ENCODE assay signal across 9 mouse cellular contexts in the genomic region with DNA sequence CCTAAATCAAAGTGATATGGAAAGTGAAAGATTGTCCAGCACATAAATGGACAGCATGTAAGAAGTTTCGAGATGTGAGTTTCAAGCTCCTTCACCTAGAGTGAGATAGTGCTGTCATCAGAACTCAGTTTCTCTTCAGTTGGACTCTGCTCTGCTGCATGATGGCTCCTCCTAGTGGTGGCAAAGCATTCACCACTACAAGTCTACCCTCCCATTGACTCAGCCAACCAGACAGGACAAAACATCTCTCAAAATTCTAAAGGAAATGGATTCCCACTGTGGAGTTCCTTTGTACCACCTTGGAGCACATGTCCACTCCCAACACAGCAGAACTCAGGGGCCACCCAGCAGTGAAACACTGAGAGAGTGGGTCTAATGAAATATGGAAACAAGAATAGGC.
DNase-seq lines count a peak whose midpoint lies in the region; ATAC-seq and TF ChIP-seq lines count a peak whose summit lies in the region.
"Had no signal": no experiment of that assay in that cellular context is flagged by ENCODE, and none has a peak within 500 bp of the region (broad histone marks: within the 10 kb centered on the region; RNA-seq: fewer than 3 reads in every experiment).

No protein-coding gene starts in this region.

- no peaks in the 10 kb centered on the region for H3K4me1 ChIP-seq in heart, embryonic 10.5 days
- no peaks in the 10 kb centered on the region for H3K4me1 ChIP-seq in embryonic fibroblast, embryonic 13.5 days (ENCODE audit: control insufficient read depth, insufficient read depth, low read length)
- H3K4me1 ChIP-seq: limb, embryonic 12.5 days had no signal

- no peak overlapping the region for H3K27ac ChIP-seq in heart, embryonic 10.5 days
- H3K27ac ChIP-seq in embryonic fibroblast, embryonic 13.5 days (ENCODE audit: insufficient read depth, low read length), result no peak overlapping the region
- H3K27ac ChIP-seq: limb, embryonic 12.5 days had no signal

- H3K4me3 ChIP-seq in heart, embryonic 10.5 days, result no peak overlapping the region
- no peak overlapping the region for H3K4me3 ChIP-seq in embryonic fibroblast, embryonic 13.5 days (ENCODE audit: insufficient read depth, low read length)
- H3K4me3 ChIP-seq: limb, embryonic 12.5 days had no signal

- 33% methylated on average over 1 of the region's 1 CpGs for WGBS in heart, embryonic 10.5 days

- no peaks in the 10 kb centered on the region for H3K27me3 ChIP-seq in heart, embryonic 10.5 days (ENCODE audit: insufficient read depth, poor library complexity, severe bottlenecking)
- H3K27me3 ChIP-seq: limb, embryonic 12.5 days had no signal

- peak; percentile 89 for DNase-seq in heart, adult 11 months
- DNase-seq in heart, embryonic 10.5 days (ENCODE audit: low spot score), result no peak
- peak; percentile 53 to 59 for DNase-seq in B cell, adult 2 months
- peak; percentile 39 for DNase-seq in adrenal gland, adult 2 months
- DNase-seq in kidney, postnatal 14 days, result peak; percentile 24
- DNase-seq in telencephalon, adult 2 months (ENCODE audit: low read depth, low spot score), result peak; percentile 6

- H3K9me3 ChIP-seq in heart, embryonic 10.5 days, result no peaks in the 10 kb centered on the region
- H3K9me3 ChIP-seq: limb, embryonic 12.5 days had no signal

- TF ChIP-seq POLR2A in embryonic fibroblast, embryonic 13.5 days (IDR thresholded peaks at IDR 0.05; ENCODE audit: low read depth, low read length), result no peak

- ATAC-seq in megakaryocyte progenitor cell, adult 5-6 weeks (replicated peaks; ENCODE audit: poor library complexity), result peak; percentile 75

- H3K36me3 ChIP-seq in heart, embryonic 10.5 days, result no peaks in the 10 kb centered on the region
- H3K36me3 ChIP-seq: limb, embryonic 12.5 days had no signal

- TF ChIP-seq CTCF in embryonic fibroblast, embryonic 13.5 days (IDR thresholded peaks at IDR 0.05; ENCODE audit: borderline replicate concordance, insufficient read depth, low read length), result peak; percentile 54; the same call in 1 of the 2 replicates
